Mouse (Mus musculus) embryonic fibroblast, embryonic 13.5 days (primary cell): Measurements from ENCODE around the gene Grifin.

ENCODE experiments used
- CTCF ChIP-seq: IDR thresholded peaks from 2 replicates; pipeline ENCODE4 v1.5.1; 2011; ENCODE audit warnings: mild to moderate bottlenecking, control low read depth, low read length, moderate library complexity, borderline replicate concordance; ENCODE audit not compliant: insufficient read depth
- POLR2A ChIP-seq: IDR thresholded peaks from 2 replicates; pipeline ENCODE4 v1.6.1; 2011; ENCODE audit warnings: low read depth, mild to moderate bottlenecking, control low read depth, low read length, moderate library complexity

- TF ChIP-seq CTCF: no peak
- TF ChIP-seq POLR2A: no peak
These were observed 46.8 kb upstream of the Grifin start for GRCm38 (mm10) chr5:140611611-140612185.
